Mouse (Mus musculus): ENCODE data around the gene Pnp2. TPM values are rescaled to one million over a fixed set of nuclear protein-coding genes. Genes with fewer than 3 reads are reported as not detected.
A peak's percentile ranks its signal among the peaks of the same experiment; 100 is the strongest.
"Not testable (repeated sequence)": the region's sequence is repeated elsewhere in the genome, so short reads cannot be mapped to it uniquely, and the experiment has no call there.

Pnp2 gene
- under 1 TPM; 0.52 to 0.56 TPM for total RNA-seq (2021)
- long read RNA-seq, experiment 1: 0 reads
- long read RNA-seq, experiment 2: 0 reads

GRCm38 (mm10) chr14:50955942-50956508, at the start of gene Pnp2:
Gene Pnp2, plus strand, starts transcription at chr14:50955992.
- DNase-seq: peak; percentile 25

GRCm38 (mm10) chr14:50908126-50908525, 47.7 kb upstream of the Pnp2 start:
- no peak for DNase-seq

DNA sequence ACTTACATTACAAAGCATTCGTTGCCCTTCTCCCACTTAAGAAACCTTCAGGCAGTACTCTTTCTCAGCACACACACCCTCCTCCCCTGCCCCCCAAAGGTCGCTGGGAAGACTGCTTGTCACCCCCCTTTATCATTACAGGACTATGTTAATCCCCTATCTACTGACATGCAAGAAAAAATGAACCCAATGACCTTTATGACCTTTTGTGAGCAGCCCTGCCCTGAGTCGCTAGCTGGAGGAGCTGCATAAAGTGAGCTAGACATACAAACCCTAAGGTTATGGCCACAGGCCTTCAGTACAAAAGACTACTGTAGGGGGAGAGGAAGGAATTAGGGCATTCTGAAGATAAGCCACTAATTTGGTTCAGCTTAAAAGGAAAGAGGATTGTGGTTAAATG, 44.4 kb upstream of the Pnp2 start:
- no peak for DNase-seq

DNA sequence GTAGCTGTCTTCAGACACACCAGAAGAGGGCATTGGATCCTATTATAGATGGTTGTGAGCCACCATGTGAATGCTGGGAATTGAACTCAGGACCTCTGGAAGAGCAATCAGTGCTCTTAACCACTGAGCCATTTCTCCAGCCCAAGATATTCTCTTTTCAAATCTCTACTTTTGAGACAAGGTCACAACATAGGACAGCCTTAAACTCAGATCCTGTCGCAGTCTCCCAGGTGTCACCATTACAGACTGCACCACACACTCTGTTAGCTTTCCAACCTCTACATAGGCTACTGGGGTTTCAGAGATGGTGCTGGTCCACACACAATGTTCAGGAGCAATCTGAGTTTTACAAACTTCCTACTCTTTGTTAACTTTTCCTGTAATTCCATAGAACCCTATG, 32.4 kb upstream of the Pnp2 start:
- not testable (repeated sequence) for DNase-seq

- peak; percentile 94 for DNase-seq
Measured at GRCm38 (mm10) chr14:50924281-50925064, 31.3 kb upstream of the Pnp2 start, which contains the start of the genes Osgep and Apex1. Gene Osgep, minus strand, starts transcription at chr14:50924893. Gene Apex1, plus strand, starts transcription at chr14:50924968.

DNA sequence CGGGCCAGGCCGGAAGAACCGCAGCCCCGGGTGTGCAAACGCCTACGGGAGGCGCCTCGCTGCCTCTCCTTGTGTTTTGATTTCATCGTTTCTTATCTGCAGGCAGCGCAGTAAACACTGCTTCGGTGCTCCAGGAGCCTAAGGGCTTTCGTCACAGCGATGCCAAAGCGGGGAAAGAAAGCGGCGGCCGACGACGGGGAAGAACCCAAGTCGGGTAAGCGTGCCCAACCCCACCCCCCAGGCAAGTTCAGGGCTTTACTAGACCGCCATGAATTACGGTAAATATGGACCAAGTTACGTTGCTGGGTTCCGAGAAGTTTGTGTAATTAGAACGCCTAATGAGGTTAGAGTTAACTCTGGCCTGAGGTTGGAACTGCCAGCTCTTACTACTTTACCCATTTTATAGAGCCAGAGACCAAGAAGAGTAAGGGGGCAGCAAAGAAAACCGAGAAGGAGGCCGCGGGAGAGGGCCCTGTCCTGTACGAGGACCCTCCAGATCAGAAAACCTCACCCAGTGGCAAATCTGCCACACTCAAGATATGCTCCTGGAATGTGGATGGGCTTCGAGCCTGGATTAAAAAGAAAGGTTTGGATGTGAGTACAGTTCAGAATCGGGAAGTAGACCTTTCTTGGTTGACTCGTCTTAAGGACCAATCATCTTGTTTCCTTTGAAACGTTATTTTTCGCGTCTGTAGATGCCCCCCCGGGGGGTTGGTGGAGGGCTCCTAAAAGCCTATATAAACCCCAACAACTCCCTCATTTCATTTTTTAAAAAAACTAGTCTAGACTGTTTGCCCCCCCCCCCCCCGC, 30.5 kb upstream of the Pnp2 start:
- DNase-seq: no peak

GRCm38 (mm10) chr14:50927366-50927765, 28.4 kb upstream of the Pnp2 start:
- DNase-seq: no peak

DNA sequence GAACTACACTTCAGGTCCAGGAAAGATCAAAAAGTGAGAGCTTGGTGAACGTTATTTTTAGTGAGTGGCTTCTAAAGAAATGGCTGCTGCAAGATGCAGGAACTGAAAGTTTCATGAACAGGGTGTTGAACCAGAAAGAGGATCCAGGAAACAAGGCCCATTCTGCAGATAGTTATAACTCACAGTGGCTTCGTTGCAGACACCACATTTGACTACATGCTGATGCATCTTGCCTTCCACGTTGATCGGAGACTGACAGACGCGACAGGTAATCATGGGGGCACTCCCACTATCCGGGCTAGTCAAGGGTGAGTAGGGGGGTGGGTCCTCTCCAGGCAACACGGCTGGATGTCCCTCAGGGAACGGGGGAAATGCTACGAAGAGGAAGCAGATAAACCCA, 25.8 kb upstream of the Pnp2 start:
- DNase-seq: no peak

- peak; percentile 55 for DNase-seq
Measured at GRCm38 (mm10) chr14:50930377-50930753, 25.4 kb upstream of the Pnp2 start.

DNA sequence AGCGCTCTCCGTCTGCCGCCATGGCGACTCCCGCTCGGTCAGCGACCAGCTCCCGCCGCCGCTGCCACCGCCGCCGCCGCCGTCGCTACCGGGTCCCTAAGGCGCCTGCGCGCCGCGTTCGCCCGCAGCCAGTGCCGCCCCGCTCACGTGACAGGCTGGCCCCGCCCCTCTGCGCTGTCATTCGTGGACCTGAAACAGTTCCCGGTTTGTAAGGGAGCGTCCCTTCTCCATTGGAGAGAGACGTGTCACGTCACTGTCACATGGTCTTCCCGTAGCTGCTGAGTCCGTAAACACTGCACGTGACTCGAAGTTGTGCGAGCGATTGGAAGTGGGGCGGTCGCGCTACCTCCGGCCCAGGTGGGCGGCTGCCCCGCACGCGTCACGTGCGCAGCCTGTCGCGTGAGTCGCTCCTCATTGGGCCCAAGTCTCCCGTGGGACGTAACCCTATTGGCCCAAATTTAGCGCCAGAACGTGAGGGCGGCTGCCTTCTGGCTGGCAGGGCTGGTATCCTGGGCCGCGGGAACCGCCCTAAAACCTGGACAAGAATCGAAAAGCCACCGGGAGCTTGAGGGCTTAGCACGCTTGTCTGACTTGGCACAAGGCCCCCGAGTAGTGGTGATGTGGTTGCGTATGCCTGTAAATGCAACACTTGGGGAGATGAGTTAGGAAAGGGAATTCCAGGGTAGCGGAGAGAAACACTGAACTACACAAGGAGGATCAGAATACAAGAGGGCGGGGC, 24.9 kb upstream of the Pnp2 start, which contains the start of the genes Pip4p1 and Pnp:
Pip4p1 (minus strand) TSS at position 103 of the 739 bp plus-strand sequence.
Pnp (plus strand) TSS at position 329 of the 739 bp plus-strand sequence.
- DNase-seq: peak; percentile 99

- DNase-seq: no peak
Measured at GRCm38 (mm10) chr14:50931493-50932020, 24.2 kb upstream of the Pnp2 start.

DNA sequence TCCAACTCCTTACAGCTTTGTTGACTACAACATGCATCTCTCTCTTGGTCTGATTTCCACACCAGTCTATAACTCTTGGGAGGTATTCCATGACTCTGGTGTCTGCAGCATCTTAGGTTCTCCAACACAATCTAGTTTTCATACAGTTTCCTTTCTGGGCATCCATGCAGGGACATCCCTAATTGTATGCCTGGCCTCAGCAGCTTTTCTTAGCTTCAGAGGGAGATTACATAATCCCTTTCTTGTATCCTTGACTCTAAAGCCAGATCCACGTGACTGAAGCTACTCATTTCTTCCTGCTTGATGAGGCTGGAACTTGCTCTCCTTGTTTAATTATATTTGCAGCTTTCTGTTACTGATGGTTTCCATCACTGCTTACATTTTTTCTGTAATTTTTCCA, 19.1 kb upstream of the Pnp2 start:
- DNase-seq: no peak

DNA sequence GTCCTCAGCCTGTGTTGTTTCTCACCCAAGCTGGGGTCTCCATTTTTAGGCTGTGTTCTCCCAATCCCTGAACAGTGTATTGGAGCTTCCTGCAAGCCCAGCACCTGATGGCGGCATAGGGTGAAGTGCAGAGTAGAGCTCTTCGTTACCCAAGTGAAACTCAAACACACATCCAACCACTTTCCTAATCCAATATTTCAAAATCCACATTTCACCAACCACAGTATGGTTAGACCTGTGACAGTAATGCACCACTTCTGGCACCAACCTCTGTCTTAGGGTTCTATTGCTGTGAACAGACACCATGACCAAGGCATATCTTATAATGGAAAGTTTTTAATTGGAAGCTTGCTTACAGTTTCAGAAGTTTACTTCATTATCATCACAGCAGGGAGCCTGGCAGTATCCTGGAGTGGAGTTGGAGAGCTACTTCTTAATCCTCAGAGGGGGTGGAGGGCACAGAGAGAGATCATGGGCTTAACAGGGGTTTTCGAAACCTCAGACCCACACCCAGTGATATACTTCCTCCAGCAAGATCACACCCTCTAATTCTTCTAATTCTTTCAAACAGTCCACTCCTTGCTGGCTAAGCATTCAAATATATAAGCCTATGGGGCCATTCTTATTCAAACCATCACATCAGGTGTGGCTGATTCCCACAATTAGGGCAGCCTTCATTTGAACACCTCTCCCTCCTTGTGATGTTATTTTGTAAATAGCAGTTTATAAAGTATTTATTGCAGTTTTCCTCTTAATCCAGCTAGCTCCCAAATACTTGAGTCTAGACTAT, 17.5 kb upstream of the Pnp2 start:
- no peak for DNase-seq

- no peak for DNase-seq
Measured at GRCm38 (mm10) chr14:50938940-50939339, 16.9 kb upstream of the Pnp2 start.

GRCm38 (mm10) chr14:50943932-50944667, 11.7 kb upstream of the Pnp2 start, which contains the start of gene Gm49342:
Gene Gm49342, plus strand, starts transcription at chr14:50944517.
- DNase-seq: peak; percentile 91

DNA sequence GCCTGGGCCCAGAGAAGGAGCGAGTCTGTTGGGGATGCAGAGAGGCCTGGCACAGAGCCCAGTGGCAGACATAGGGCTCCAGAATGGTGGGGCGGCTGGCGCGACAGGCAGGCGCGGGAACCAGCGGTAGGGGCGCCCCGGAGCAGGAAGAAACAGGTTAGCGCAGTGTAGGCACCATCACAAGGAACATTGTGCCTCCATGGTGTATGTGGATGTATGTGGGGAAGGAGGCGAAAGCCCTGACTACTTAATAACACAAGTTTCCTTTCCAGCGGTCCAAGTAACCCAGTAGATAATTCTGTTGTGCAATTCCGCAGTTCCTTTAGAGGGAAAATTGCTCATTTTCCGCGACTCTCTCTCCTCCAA, 11.1 kb upstream of the Pnp2 start:
- DNase-seq: not testable (repeated sequence)

DNA sequence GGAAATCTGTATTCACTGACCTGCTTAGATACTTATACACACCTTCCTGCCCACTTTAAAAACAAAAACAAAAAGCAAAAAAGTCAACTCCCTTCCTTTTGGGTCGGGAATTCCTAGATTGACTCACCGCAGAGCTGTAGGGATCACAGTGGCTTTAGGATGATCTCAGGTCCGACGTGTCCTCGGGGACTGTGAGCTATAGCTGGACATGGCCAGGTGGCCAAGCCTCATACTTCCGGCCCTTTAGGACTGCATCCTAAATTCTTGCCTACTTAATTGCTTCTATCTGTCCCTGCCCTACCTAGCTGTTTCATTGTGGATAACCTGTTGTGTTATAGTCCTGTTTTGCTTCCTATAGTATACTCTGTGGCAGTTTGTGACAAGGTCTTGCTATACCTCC, 10.7 kb upstream of the Pnp2 start:
- DNase-seq: not testable (repeated sequence)

DNA sequence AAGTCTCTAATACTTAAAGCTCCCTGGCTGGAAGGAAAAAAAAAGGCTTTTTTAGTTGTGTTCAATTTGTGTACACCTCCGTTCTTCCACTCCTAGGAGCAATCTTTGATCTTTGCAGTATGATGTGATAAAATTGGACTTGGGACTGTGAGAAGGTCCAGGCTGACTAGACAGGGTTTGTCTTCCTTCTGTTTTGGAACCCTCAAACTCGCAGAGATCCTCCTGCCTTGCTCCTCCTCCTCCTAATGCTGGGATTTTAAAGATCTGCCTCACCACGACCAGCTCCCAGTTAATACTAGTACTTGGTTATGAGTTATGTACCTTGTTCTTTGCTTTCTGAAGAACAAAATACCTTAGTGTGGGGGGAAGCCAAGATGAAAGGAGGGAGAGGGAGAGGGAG, 10.3 kb upstream of the Pnp2 start:
- DNase-seq: not testable (repeated sequence)

- DNase-seq: no peak
Measured at GRCm38 (mm10) chr14:50955487-50955886, 305 bp upstream of the Pnp2 start.

GRCm38 (mm10) chr14:50956724-50957123, 932 bp downstream of the Pnp2 start:
- DNase-seq: not testable (repeated sequence)
